Mouse (Mus musculus) layer of hippocampus, adult 8-10 months (tissue): ENCODE measurements around the gene Smg9. TPM values are rescaled to one million over a fixed set of nuclear protein-coding genes. Genes with fewer than 3 reads are reported as not detected.

Source experiments
- total RNA-seq, 4 experiments: library from RNA; stranded (reverse); gene quantifications; 2 replicates each; pipeline ENCODE4 v1.2.4; 2022

Smg9 gene
- total RNA-seq, 4 experiments from 2014 or later = 33.8 to 49.8 (median 44.0) TPM

Other genes with a start within 250 kb of the Smg9 start
- 1 to 10 TPM; 2.9 to 4.6 (median 4.0) TPM for gene Zfp114, start 224.6 kb upstream of the Smg9 start, total RNA-seq
- 10 to 100 TPM; 12.2 to 15.2 (median 14.8) TPM for gene Zfp111, start 188.2 kb upstream of the Smg9 start, total RNA-seq
- gene Zfp109, start 162.1 kb upstream of the Smg9 start, total RNA-seq = 10 to 100 TPM in 1 of 4 experiments, 1 to 10 TPM in 3; 8.0 to 10.8 (median 9.1) TPM
- 10 to 100 TPM in 1 of 4 experiments, 1 to 10 TPM in 3; 8.0 to 10.2 (median 9.0) TPM for gene Zfp108, start 144.8 kb upstream of the Smg9 start, total RNA-seq
- 10 to 100 TPM; 12.4 to 20.1 (median 13.8) TPM for gene Zfp93, start 129.2 kb upstream of the Smg9 start, total RNA-seq
- 10 to 100 TPM; 19.3 to 30.5 (median 24.7) TPM for gene Zfp61, start 98.4 kb upstream of the Smg9 start, total RNA-seq
- 10 to 100 TPM; 14.4 to 18.3 (median 15.6) TPM for gene Zfp94, start 83.0 kb upstream of the Smg9 start, total RNA-seq
- gene Tescl, start 65.7 kb upstream of the Smg9 start, total RNA-seq = not detected
- not detected for gene Lypd5, start 50.4 kb upstream of the Smg9 start, total RNA-seq
- 1 to 10 TPM in 1 of 4 experiments, under 1 TPM in 2, not detected in 1; 0.27 to 1.2 (median 0.90) TPM for gene Kcnn4, start 29.4 kb upstream of the Smg9 start, total RNA-seq
- not detected for gene Irgc1, start 52.7 kb downstream of the Smg9 start, total RNA-seq
- gene Plaur, start 62.9 kb downstream of the Smg9 start, total RNA-seq = 1 to 10 TPM in 3 of 4 experiments, under 1 TPM in 1; 0.87 to 8.3 (median 2.7) TPM
- 100 to 1,000 TPM; 123 to 166 (median 143) TPM for gene Cadm4, start 82.4 kb downstream of the Smg9 start, total RNA-seq
- gene Zfp428, start 107.4 kb downstream of the Smg9 start, total RNA-seq = 10 to 100 TPM; 29.7 to 38.9 (median 34.5) TPM
- gene AC161166.1, start 112.8 kb downstream of the Smg9 start, total RNA-seq = not detected
- 10 to 100 TPM; 53.6 to 65.2 (median 60.0) TPM for gene Irgq, start 131.1 kb downstream of the Smg9 start, total RNA-seq
- under 1 TPM in 1 of 4 experiments, not detected in 3; 0.41 TPM for gene Pinlyp, start 146.5 kb downstream of the Smg9 start, total RNA-seq
- gene Xrcc1, start 146.7 kb downstream of the Smg9 start, total RNA-seq = 10 to 100 TPM; 32.9 to 44.7 (median 41.3) TPM
- 10 to 100 TPM; 10.9 to 15.8 (median 12.3) TPM for gene Ethe1, start 187.9 kb downstream of the Smg9 start, total RNA-seq
- gene Zfp575, start 188.0 kb downstream of the Smg9 start, total RNA-seq = 1 to 10 TPM; 4.0 to 5.2 (median 4.9) TPM
- gene Phldb3, start 211.1 kb downstream of the Smg9 start, total RNA-seq = under 1 TPM; 0.27 to 0.73 (median 0.35) TPM
- gene Lypd3, start 236.9 kb downstream of the Smg9 start, total RNA-seq = 1 to 10 TPM in 1 of 4 experiments, under 1 TPM in 3; 0.19 to 1.1 (median 0.34) TPM